Comparison of ENCODE assay signal across 11 mouse cellular contexts in genomic region chr1:189778343-189778742, GRCm38 (mm10). TPM values are rescaled to one million over a fixed set of nuclear protein-coding genes. Genes with fewer than 3 reads are reported as not detected.
DNase-seq lines count a peak whose midpoint lies in the region; ATAC-seq and TF ChIP-seq lines count a peak whose summit lies in the region.
"Had no signal": no experiment of that assay in that cellular context is flagged by ENCODE, and none has a peak within 500 bp of the region (broad histone marks: within the 10 kb centered on the region; RNA-seq: fewer than 3 reads in every experiment).

No protein-coding gene starts in this region.

- no peak for TF ChIP-seq POLR2A in myocyte (IDR thresholded peaks at IDR 0.05; ENCODE audit: insufficient read length, low read depth)

- in situ Hi-C loops in Patski (cut with MboI; ENCODE audit: low pct_unique_long_range_greater_than_20kb) = no loop called here

- no peak for ATAC-seq in liver, embryonic 11.5 days (replicated peaks; ENCODE audit: low FRiP score)
- peak; percentile 88 for ATAC-seq in Patski
- ATAC-seq in erythroblast, adult 5-6 weeks (replicated peaks; ENCODE audit: low FRiP score, poor library complexity, severe bottlenecking) = peak; percentile 57

- DNase-seq in liver (peak; percentile 36), Patski (ENCODE audit: low read depth, low spot score) (no peak)
- DNase-seq in liver, embryonic 11.5 days (ENCODE audit: low spot score) = no peak
- no peak for DNase-seq in retina, embryonic 14.5 days (ENCODE audit: low spot score)
- DNase-seq in adrenal gland, adult 8-10 months = no peak
- DNase-seq: adrenal gland, adult 2 months; gastrocnemius, postnatal 14 days; retina, postnatal 1 day had no signal

- H3K4me1 ChIP-seq in liver, embryonic 11.5 days (replicated peaks; ENCODE audit: control insufficient read depth, insufficient read depth, low read length) = peaks cover 12% of the 10 kb centered on the region

- no peak overlapping the region for H3K4me2 ChIP-seq in liver, embryonic 11.5 days
- H3K4me2 ChIP-seq in myocyte (ENCODE audit: low read depth) = peak overlapping the region; percentile 1
- H3K4me2 ChIP-seq: midbrain, embryonic 11.5 days had no signal

- CTCF ChIA-PET in Patski (lab: Charles Lee) = interaction anchor here (0.7 to 1.2 kb wide), 2 partner anchors 15 to 62 kb away, joined by 3 to 5 read pairs; no protein-coding TSS in a partner anchor

- H3K79me2 ChIP-seq in myocyte (ENCODE audit: control insufficient read depth, insufficient read depth) = peaks cover 90% of the 10 kb centered on the region

- POLR2A ChIA-PET in Patski (lab: Charles Lee) = interaction anchor here (0.8 kb wide), 1 partner anchor 16 kb away, joined by 7 read pairs; no protein-coding TSS in a partner anchor

- no peaks in the 10 kb centered on the region for H3K27me3 ChIP-seq in liver, embryonic 11.5 days (replicated peaks; ENCODE audit: control insufficient read depth, insufficient read depth, low read length)
- H3K27me3 ChIP-seq in Patski (no peaks in the 10 kb centered on the region), myocyte (ENCODE audit: control insufficient read depth, insufficient read depth, insufficient read length) (no peaks in the 10 kb centered on the region)

- 54% methylated on average over 5 of the region's 5 CpGs for WGBS in liver, embryonic 11.5 days

- H3ac ChIP-seq in myocyte (ENCODE audit: control insufficient read depth, insufficient read length) = no peak overlapping the region

- H3K9me3 ChIP-seq in liver, embryonic 11.5 days (ENCODE audit: control insufficient read depth, low read length) = no peaks in the 10 kb centered on the region

- H3K36me3 ChIP-seq in liver, embryonic 11.5 days (ENCODE audit: control insufficient read depth, insufficient read depth, low read length) = no peaks in the 10 kb centered on the region
- H3K36me3 ChIP-seq in myocyte (ENCODE audit: control insufficient read depth, insufficient read depth) = no peaks in the 10 kb centered on the region

- no peak overlapping the region for H3K27ac ChIP-seq in liver, embryonic 11.5 days (ENCODE audit: low read depth, low read length)

- no peak overlapping the region for H3K4me3 ChIP-seq in liver, embryonic 11.5 days (ENCODE audit: low read depth, low read length)
- H3K4me3 ChIP-seq in myocyte = no peak overlapping the region

- TF ChIP-seq CTCF in Patski (IDR thresholded peaks at IDR 0.05) = no peak

- no peak overlapping the region for H3K9ac ChIP-seq in liver, embryonic 11.5 days (ENCODE audit: low read depth, low read length)

TF ChIP-seq in myocyte, 11 proteins besides CTCF, POLR2A, EP300 and RAD21:
- TF ChIP-seq USF1 (IDR thresholded peaks at IDR 0.05; ENCODE audit: low read depth) (no peak), MYOD1 (IDR thresholded peaks at IDR 0.05; ENCODE audit: control insufficient read depth in 1 of 3, insufficient read length in 2 of 3, low read depth in 2 of 3) (no peak), CEBPB (IDR thresholded peaks at IDR 0.05; ENCODE audit: insufficient read depth, poor library complexity, severe bottlenecking) (no peak), TCF12 (IDR thresholded peaks at IDR 0.05; ENCODE audit: insufficient read depth, poor library complexity, severe bottlenecking) (no peak), POLR2AphosphoS2 (IDR thresholded peaks at IDR 0.05; ENCODE audit: insufficient read length, low read depth) (no peak), REST (IDR thresholded peaks at IDR 0.05; ENCODE audit: insufficient read depth, insufficient read length) (no peak), E2F4 (IDR thresholded peaks at IDR 0.05; ENCODE audit: insufficient read depth) (no peak), MAX (IDR thresholded peaks at IDR 0.05; ENCODE audit: low read depth) (no peak), MYOG (IDR thresholded peaks at IDR 0.05; ENCODE audit: control insufficient read depth in 1 of 3, insufficient read depth in 1 of 3, insufficient read length in 2 of 3, low read depth in 2 of 3) (no peak), SRF (IDR thresholded peaks at IDR 0.05; ENCODE audit: control insufficient read depth, insufficient read length, low read depth) (no peak), TCF3 (IDR thresholded peaks at IDR 0.05; ENCODE audit: insufficient read length, low read depth) (no peak)

RNA-seq across cellular contexts. Expression of gene Ptpn14, which starts 50.3 kb away (rescaled TPM):
- 3.2 TPM in 2 replicates for polyA plus RNA-seq in liver, embryonic 11.5 days (2014; fragmentation: Nextera tagmentation; extraction: Ambion mirVana)
- polyA plus RNA-seq in Patski (2021) (56.8 TPM), myocyte (2012; fragmentation: generic; extraction: Trizol) (13.6 TPM)
- 0.84 and 1.5 TPM in 2 replicates for total RNA-seq in erythroblast, adult 5-6 weeks (2015; ENCODE audit: low replicate concordance)
- total RNA-seq in erythroblast, adult 5-6 weeks (2017; ENCODE audit: low replicate concordance) = 0.56 and 1.3 TPM in 2 replicates
- 10 to 100 TPM; 10.8 to 21.8 (median 17.9) TPM for total RNA-seq in adrenal gland, adult 8-10 months (2022)
